Mouse (Mus musculus) urinary bladder, adult 18-20 months (tissue): ENCODE results near the gene Arid3a.
A peak's percentile ranks its signal among the peaks of the same experiment; 100 is the strongest.
"Not testable (repeated sequence)": the region's sequence is repeated elsewhere in the genome, so short reads cannot be mapped to it uniquely, and the experiment has no call there.

Source experiments
- DNase-seq, 2 experiments: peaks; one replicate each; pipeline ENCODE4 v3.0.0; 2022; ENCODE audit warnings: low spot score in 2 of 2, mixed read lengths in 2 of 2

The Arid3a gene

DNA sequence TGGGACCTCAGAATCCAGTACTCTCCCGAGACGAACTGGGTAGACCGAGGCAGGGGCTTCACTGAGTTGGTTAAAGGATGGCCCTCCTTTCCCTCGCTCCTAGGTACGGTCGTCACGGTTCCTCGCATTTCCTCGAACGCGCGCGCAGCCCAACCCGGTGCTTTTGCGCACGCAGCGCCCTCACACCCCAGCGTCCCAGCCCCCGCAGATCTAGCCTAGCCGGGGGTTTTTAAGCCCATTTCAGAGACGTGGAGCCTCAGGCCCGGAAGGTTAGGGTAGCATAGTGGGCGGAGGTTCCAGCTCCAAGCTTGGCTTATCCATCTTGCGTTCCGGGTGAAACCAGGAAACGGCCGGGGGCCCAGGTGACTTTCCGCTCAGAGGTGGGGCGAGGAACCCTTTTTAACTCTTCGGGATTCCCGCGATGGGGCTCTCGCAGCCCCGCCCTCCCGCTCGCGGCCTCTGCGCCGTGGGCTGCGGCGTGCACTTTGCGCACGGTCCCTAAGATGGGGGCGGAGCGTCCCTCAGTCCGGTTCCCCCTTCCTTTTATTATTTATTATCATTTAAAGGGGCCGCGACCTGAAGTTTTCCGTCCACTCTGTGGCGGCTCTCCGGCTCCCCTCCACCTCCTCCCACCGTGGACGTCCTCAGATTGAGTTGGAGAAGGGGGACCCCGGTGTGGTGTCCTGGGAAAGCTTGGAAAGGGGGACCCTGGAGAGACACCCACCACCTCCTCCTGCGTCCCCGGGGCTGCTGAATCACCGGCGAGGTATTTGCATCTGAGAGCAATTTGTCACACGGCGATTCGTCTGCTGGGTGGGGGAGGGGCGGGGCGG lies at the start of gene Arid3a:
Gene Arid3a, plus strand, starts transcription at position 553 of the 833 bp plus-strand sequence.
- peak; percentile 89 to 92 for DNase-seq

- DNase-seq = no peak
Measured at GRCm38 (mm10) chr10:79877174-79877573, 49.7 kb upstream of the Arid3a start.

- DNase-seq = no peak
Measured at GRCm38 (mm10) chr10:79877757-79878156, 49.1 kb upstream of the Arid3a start.

GRCm38 (mm10) chr10:79879527-79879926 lies 47.3 kb upstream of the Arid3a start:
- no peak for DNase-seq

- DNase-seq = no peak
Measured at GRCm38 (mm10) chr10:79880721-79881120, 46.1 kb upstream of the Arid3a start.

DNA sequence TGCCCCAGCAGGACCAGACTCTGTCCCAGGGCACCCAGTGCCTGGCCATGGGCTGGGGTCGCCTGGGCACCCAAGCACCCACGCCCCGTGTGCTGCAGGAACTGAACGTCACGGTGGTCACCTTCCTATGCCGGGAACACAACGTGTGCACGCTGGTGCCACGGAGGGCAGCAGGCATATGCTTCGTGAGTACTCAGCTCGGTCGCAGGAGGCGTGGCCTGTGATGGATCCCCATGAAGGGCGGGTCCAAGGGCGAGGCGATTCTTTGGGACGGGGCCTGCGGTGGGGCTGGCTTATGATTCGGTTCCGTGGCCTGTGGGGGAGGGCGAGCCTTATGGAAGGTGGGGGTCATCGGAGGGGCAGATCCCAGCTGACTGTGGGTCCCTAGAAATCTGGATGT lies 44.9 kb upstream of the Arid3a start:
- DNase-seq = no peak

DNA sequence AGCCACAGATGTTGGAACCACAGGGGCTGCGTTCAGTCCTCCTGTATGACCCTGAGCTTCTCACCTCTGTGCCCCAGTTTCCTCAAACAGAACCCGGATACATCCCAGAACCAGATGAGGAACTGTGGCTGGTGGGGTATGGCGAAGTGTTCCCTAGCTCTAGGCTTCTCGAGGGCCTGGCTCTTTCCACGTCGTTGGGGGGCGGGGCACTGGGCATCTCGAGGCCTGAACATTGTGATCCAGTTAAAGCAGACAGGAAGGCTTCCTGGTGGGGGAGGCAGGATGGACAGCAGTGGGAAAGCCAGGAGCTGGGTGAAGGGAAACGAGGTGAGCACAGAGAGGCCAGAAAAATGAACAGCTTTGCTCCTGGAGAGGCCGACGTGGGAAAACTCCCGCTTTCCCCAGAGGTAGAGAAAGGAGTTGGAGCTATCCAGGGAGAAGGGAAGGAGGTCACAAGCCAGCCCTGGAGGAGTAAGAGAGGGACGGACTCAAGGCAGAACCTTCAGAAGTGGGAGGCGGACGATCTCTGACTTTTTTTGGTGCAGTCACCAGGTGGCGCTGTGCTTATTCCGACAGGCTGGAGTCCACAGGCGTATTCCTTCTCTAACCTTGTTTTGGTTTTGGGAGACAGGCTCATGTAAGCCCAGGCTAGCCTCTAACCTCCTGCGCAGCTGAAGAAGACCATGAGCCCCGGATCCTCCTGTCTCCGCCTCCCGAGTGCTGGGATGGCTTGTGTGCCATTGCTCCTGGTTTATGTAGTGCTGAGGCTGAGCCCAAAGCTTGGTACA lies 43.4 kb upstream of the Arid3a start:
- peak; percentile 62 to 72 for DNase-seq

- no peak for DNase-seq
Measured at GRCm38 (mm10) chr10:79884446-79884845, 42.4 kb upstream of the Arid3a start.

DNA sequence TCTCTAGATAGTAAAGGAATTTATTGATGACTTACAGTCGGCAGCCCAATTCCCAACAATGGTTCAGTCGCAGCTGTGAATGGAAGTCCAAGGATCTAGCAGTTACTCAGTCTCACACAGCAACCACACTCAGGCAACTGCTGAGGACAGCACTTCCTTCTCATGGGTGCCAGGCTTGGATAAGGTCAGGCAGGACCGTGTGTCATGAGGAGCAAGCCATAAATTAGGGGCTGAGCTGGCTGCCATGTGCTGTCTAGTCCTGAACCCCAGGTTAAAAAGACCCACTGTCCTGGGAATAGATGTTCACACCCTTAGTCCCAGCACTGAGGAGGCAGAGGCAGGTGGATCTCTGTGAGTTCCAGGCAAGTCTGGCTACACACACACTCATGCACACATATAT lies 41.9 kb upstream of the Arid3a start:
- DNase-seq = not testable (repeated sequence)

- no peak for DNase-seq
Measured at GRCm38 (mm10) chr10:79886054-79886453, 40.8 kb upstream of the Arid3a start, which contains the start of gene Elane. Elane (plus strand) TSS chr10:79886247.

DNA sequence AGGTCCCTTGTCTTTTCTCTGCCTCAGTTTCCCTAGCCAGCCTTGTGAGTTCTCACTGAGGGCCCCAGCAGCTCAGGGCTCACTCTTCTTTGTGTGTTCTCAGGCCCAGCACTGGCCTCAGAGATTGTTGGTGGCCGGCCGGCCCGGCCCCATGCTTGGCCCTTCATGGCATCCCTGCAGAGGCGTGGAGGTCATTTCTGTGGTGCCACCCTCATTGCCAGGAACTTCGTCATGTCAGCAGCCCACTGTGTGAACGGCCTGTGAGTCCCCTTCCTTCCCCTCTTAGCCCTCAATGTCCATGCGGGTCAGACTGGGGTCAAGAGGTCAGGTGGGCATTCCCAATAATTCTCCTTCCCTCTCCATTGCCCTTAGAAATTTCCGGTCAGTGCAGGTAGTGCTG lies 40.2 kb upstream of the Arid3a start:
- DNase-seq = no peak

DNA sequence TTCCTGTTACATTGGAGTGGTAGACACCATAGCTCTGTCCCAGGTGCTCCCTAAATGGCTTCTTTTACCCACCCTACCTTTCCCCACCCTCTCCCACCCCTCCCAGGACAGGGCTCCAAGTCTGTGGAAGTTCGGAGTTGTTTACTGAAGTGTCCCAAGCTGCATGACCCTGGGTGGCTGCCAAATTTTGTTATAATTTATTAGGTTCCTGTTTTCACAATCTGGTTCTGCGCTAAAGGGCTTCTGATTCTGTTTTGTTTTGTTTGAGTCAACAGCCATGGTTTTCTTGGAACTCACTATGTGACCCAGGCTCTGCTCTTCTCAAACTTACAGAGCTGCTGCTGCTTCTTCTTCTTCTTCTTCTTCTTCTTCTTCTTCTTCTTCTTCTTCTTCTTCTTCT lies 37.5 kb upstream of the Arid3a start:
- no peak for DNase-seq

- DNase-seq = no peak
Measured at GRCm38 (mm10) chr10:79890670-79891069, 36.2 kb upstream of the Arid3a start, which contains the start of gene Cfd. Cfd (plus strand) TSS chr10:79890853.

GRCm38 (mm10) chr10:79892451-79893118 lies 34.3 kb upstream of the Arid3a start:
- peak; percentile 40 to 58 for DNase-seq

GRCm38 (mm10) chr10:79896306-79896705 lies 30.5 kb upstream of the Arid3a start:
- no peak for DNase-seq

GRCm38 (mm10) chr10:79896814-79897213 lies 30.0 kb upstream of the Arid3a start:
- DNase-seq = no peak

GRCm38 (mm10) chr10:79897316-79898245 lies 29.3 kb upstream of the Arid3a start:
- DNase-seq = no peak

GRCm38 (mm10) chr10:79900951-79901410 lies 25.9 kb upstream of the Arid3a start:
- no peak for DNase-seq

- no peak for DNase-seq
Measured at GRCm38 (mm10) chr10:79906712-79907111, 20.1 kb upstream of the Arid3a start.

DNA sequence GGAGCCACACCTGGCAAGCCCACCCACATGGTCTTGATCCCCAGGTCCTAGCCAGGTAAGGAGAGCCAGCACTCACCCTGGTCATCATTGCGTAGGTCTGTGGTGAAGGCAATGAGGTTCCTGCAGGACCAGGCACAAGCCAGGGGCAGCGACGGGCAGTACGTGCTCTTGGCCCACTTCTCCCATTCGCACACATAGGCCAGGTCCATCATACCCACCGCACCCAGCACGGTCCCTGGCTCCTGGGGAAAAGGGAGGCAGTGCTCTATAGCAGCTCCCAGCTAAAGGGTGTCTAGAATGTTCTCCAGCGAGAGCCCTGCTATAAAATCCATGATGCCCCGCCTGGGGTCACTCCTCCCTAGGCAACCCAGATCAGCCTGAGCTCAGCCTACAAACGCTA lies 19.4 kb upstream of the Arid3a start:
- no peak for DNase-seq
